Mouse (Mus musculus): ENCODE results near the gene Tmprss13. TPM values are rescaled to one million over a fixed set of nuclear protein-coding genes. Genes with fewer than 3 reads are reported as not detected.
A peak's percentile ranks its signal among the peaks of the same experiment; 100 is the strongest.

Tmprss13 gene
- polyA plus RNA-seq, 1 experiment from 2014 or later = 0.55 TPM

DNA sequence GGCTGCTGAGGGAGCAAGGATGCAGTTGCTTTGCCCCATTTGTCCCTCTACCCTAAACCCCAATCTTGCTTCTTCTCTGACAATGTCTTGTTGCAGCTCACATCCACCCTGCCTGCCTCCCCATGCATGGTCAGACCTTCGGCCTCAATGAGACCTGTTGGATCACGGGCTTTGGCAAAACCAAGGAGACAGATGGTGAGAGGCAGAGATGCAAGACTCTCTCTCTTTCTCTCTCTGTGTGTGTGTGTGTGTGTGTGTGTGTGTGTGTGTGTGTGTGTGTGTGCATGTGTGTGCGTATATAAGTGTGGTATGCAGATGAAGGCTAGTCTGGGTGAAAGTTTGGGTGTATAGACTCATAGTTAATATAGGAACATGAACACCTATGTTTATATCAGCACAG lies 24.2 kb downstream of the Tmprss13 start:
- no peak overlapping the region for H3K27ac ChIP-seq (replicated peaks; ENCODE audit: low read depth, low read length)
- DNase-seq (ENCODE audit: low spot score) (no peak), ATAC-seq (replicated peaks; ENCODE audit: insufficient number of reproducible peaks, low FRiP score, low TSS enrichment, low read depth) (no peak)
- H3K27me3 ChIP-seq (ENCODE audit: control insufficient read depth, insufficient read depth, low read length) = no peaks in the 10 kb centered on the region
- no peak overlapping the region for H3K4me3 ChIP-seq (ENCODE audit: low read depth, low read length)
- no peaks in the 10 kb centered on the region for H3K36me3 ChIP-seq (replicated peaks; ENCODE audit: control insufficient read depth, insufficient read depth, low read depth, low read length)
- no peaks in the 10 kb centered on the region for H3K9me3 ChIP-seq (replicated peaks; ENCODE audit: control insufficient read depth, low read length)
- no peak overlapping the region for H3K9ac ChIP-seq (replicated peaks; ENCODE audit: low read length)
- H3K4me2 ChIP-seq (ENCODE audit: low read depth, low read length) = no peak overlapping the region
- 80% methylated on average over 3 of the region's 3 CpGs for WGBS
- no peaks in the 10 kb centered on the region for H3K4me1 ChIP-seq (ENCODE audit: control insufficient read depth, insufficient read depth, low read length)

DNA sequence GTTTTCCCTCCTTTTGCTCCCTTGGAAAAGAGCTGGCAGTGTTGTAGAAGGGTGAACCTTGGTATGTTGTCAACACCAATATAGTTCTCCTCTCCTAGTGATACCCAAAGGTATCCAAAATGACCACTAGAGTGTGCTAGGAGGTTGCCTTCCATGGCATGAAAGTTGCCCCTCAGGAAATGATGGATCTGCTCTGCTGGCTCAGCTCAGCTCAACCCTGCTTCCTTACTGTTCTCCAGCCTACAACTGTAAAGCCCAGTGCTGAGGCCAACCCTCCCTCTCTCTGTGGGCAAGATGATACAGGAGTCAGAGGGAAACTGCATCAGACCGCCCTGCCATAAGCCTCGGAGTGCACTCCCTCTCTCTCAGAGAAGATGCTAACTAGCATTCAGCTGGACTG lies 26.6 kb downstream of the Tmprss13 start:
- Histone ChIP-seq H3K36me3 (replicated peaks; ENCODE audit: control insufficient read depth, insufficient read depth, low read depth, low read length) (no peaks in the 10 kb centered on the region), H3K4me1 (ENCODE audit: control insufficient read depth, insufficient read depth, low read length) (no peaks in the 10 kb centered on the region), H3K27ac (replicated peaks; ENCODE audit: low read depth, low read length) (no peak overlapping the region), H3K9me3 (replicated peaks; ENCODE audit: control insufficient read depth, low read length) (no peaks in the 10 kb centered on the region), H3K4me3 (ENCODE audit: low read depth, low read length) (no peak overlapping the region), H3K4me2 (ENCODE audit: low read depth, low read length) (no peak overlapping the region), H3K27me3 (ENCODE audit: control insufficient read depth, insufficient read depth, low read length) (no peaks in the 10 kb centered on the region), H3K9ac (replicated peaks; ENCODE audit: low read length) (no peak overlapping the region)
- peak; percentile 51 for DNase-seq (ENCODE audit: low spot score)
- WGBS = 62% methylated on average over 2 of the region's 2 CpGs
- ATAC-seq (replicated peaks; ENCODE audit: insufficient number of reproducible peaks, low FRiP score, low TSS enrichment, low read depth) = no peak

DNA sequence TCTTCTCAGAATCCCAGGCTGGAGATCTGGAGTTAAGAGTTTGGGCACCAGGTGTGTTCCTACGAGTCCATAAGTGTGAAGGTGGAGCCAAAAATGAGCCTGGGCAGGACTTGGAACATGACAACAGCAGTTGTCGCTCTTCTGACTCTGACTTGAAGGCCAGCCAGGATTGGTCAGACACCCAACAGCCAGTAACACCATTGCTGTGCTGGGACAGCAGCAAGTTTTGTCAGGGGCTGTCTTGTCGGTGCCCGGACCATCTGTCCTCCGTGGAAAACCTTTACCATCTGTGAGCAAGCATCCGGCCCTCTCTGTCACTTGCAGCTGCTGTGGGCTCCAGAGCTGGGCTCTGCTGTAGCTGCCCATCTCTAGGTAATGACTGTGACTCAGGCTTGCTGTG lies 27.4 kb downstream of the Tmprss13 start:
- ATAC-seq (replicated peaks; ENCODE audit: insufficient number of reproducible peaks, low FRiP score, low TSS enrichment, low read depth) = no peak
- no peak overlapping the region for H3K4me2 ChIP-seq (ENCODE audit: low read depth, low read length)
- H3K4me3 ChIP-seq (ENCODE audit: low read depth, low read length) = no peak overlapping the region

DNA sequence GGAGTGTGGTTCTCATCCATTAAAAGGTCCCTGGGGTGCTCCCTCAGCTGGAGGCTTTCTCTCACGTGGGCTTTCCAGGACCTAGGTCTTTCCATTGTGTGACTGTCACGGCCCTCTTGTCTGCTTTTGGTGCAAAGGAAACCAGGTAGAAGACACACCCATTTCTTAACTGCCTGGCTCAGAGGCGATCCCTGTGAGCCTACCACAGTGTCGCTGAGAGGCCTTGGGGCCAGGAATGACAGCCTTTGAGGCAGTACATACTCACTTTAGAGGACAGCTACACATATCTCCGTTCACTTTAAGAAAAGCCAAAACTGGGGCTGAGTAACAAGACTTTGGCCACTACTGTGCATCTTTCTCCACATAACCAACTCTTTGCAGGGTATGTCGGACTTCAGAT lies 29.7 kb downstream of the Tmprss13 start:
- no peak for ATAC-seq (replicated peaks; ENCODE audit: insufficient number of reproducible peaks, low FRiP score, low TSS enrichment, low read depth)

More for the DNA sequence above, 27.4 kb downstream of the Tmprss13 start:
- Histone ChIP-seq H3K36me3 (replicated peaks; ENCODE audit: control insufficient read depth, insufficient read depth, low read depth, low read length) (no peaks in the 10 kb centered on the region), H3K9ac (replicated peaks; ENCODE audit: low read length) (no peak overlapping the region), H3K27me3 (ENCODE audit: control insufficient read depth, insufficient read depth, low read length) (no peaks in the 10 kb centered on the region), H3K9me3 (replicated peaks; ENCODE audit: control insufficient read depth, low read length) (no peaks in the 10 kb centered on the region), H3K4me1 (ENCODE audit: control insufficient read depth, insufficient read depth, low read length) (no peaks in the 10 kb centered on the region), H3K27ac (replicated peaks; ENCODE audit: low read depth, low read length) (no peak overlapping the region)
- WGBS = 78% methylated on average over 6 of the region's 6 CpGs
- no peak for DNase-seq (ENCODE audit: low spot score)

DNA sequence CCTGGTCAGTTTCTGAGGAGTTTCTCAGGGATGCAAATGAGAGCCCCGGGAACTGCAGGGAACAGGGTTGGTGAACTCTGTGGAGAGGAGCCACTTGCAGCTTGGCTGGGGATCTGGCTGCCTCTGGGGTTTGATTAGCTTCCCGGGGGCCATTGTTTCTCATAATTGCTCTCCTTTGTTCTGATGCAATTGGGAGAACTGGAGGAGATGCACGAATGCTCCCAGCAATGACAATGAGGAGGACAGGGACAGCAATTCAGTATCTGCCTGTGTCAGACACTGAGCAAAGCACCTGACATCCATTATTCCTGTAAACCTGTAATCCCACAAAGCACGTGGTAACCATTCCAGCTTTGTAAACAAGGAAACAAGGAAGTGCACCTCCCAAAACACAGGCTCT lies 30.3 kb downstream of the Tmprss13 start:
- Histone ChIP-seq H3K4me2 (ENCODE audit: low read depth, low read length) (no peak overlapping the region), H3K27me3 (ENCODE audit: control insufficient read depth, insufficient read depth, low read length) (no peaks in the 10 kb centered on the region), H3K9me3 (replicated peaks; ENCODE audit: control insufficient read depth, low read length) (no peaks in the 10 kb centered on the region), H3K4me3 (ENCODE audit: low read depth, low read length) (no peak overlapping the region), H3K27ac (replicated peaks; ENCODE audit: low read depth, low read length) (no peak overlapping the region), H3K9ac (replicated peaks; ENCODE audit: low read length) (no peak overlapping the region), H3K4me1 (ENCODE audit: control insufficient read depth, insufficient read depth, low read length) (no peaks in the 10 kb centered on the region), H3K36me3 (replicated peaks; ENCODE audit: control insufficient read depth, insufficient read depth, low read depth, low read length) (no peaks in the 10 kb centered on the region)
- 24% methylated on average over 4 of the region's 4 CpGs for WGBS
- DNase-seq (ENCODE audit: low spot score) (no peak), ATAC-seq (replicated peaks; ENCODE audit: insufficient number of reproducible peaks, low FRiP score, low TSS enrichment, low read depth) (no peak)

More for the DNA sequence above, 29.7 kb downstream of the Tmprss13 start:
- H3K9me3 ChIP-seq (replicated peaks; ENCODE audit: control insufficient read depth, low read length) = no peaks in the 10 kb centered on the region
- no peak overlapping the region for H3K9ac ChIP-seq (replicated peaks; ENCODE audit: low read length)
- H3K4me1 ChIP-seq (ENCODE audit: control insufficient read depth, insufficient read depth, low read length) = no peaks in the 10 kb centered on the region
- no peaks in the 10 kb centered on the region for H3K36me3 ChIP-seq (replicated peaks; ENCODE audit: control insufficient read depth, insufficient read depth, low read depth, low read length)
- no peaks in the 10 kb centered on the region for H3K27me3 ChIP-seq (ENCODE audit: control insufficient read depth, insufficient read depth, low read length)
- H3K27ac ChIP-seq (replicated peaks; ENCODE audit: low read depth, low read length) = no peak overlapping the region
- no peak overlapping the region for H3K4me2 ChIP-seq (ENCODE audit: low read depth, low read length)
- no peak overlapping the region for H3K4me3 ChIP-seq (ENCODE audit: low read depth, low read length)
- no peak for DNase-seq (ENCODE audit: low spot score)
- 84% methylated on average over 6 of the region's 6 CpGs for WGBS

DNA sequence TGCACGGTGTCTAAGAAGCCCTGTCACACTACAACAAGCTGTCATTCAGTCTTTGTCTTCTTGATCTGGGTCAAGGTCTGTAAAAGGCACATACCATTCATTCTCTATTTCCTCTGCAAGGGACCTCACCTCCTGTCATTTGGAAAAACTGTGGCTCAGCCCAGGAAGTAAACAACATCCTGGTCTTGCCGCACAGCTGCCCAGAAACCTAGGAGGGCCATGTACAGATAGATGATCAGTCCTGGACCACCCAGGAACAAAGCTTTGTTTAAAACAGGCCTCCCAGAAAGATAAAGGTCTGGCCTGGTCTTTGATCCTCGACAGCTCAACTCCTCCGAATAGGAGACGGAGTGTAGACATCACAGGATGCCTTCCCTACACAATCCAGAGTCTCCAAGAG lies 31.0 kb downstream of the Tmprss13 start:
- 47% methylated on average over 5 of the region's 5 CpGs for WGBS
- no peaks in the 10 kb centered on the region for H3K36me3 ChIP-seq (replicated peaks; ENCODE audit: control insufficient read depth, insufficient read depth, low read depth, low read length)
- H3K27me3 ChIP-seq (ENCODE audit: control insufficient read depth, insufficient read depth, low read length) = no peaks in the 10 kb centered on the region
- no peaks in the 10 kb centered on the region for H3K4me1 ChIP-seq (ENCODE audit: control insufficient read depth, insufficient read depth, low read length)
- H3K9me3 ChIP-seq (replicated peaks; ENCODE audit: control insufficient read depth, low read length) = no peaks in the 10 kb centered on the region
- DNase-seq (ENCODE audit: low spot score) = no peak
- H3K9ac ChIP-seq (replicated peaks; ENCODE audit: low read length) = no peak overlapping the region
- no peak overlapping the region for H3K4me2 ChIP-seq (ENCODE audit: low read depth, low read length)
- no peak overlapping the region for H3K27ac ChIP-seq (replicated peaks; ENCODE audit: low read depth, low read length)
- ATAC-seq (replicated peaks; ENCODE audit: insufficient number of reproducible peaks, low FRiP score, low TSS enrichment, low read depth) = no peak
- H3K4me3 ChIP-seq (ENCODE audit: low read depth, low read length) = no peak overlapping the region

DNA sequence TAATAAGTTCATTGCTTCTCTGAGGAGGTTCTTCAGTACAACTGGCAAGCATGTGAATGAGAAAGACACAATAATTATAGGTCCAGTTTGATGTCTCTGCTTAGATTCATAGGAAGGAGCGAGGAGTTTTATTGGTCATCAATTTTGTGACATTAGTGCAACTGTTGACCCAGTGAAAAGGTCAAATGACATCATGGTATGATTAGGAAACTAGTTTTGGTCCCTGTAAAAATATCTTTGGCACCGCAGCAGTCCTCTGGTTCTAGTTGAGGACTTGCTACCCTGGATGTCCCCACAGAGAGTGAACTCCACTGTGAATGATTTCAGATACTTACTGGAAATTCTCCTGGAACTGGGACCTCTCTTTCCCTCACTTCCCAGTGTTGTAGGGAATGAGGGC lies 36.3 kb downstream of the Tmprss13 start:
- no peak for ATAC-seq (replicated peaks; ENCODE audit: insufficient number of reproducible peaks, low FRiP score, low TSS enrichment, low read depth)
- 71% methylated on average over 2 of the region's 2 CpGs for WGBS
- no peaks in the 10 kb centered on the region for H3K27me3 ChIP-seq (ENCODE audit: control insufficient read depth, insufficient read depth, low read length)
- H3K9ac ChIP-seq (replicated peaks; ENCODE audit: low read length) = no peak overlapping the region
- H3K9me3 ChIP-seq (replicated peaks; ENCODE audit: control insufficient read depth, low read length) = no peaks in the 10 kb centered on the region
- no peak overlapping the region for H3K4me2 ChIP-seq (ENCODE audit: low read depth, low read length)
- no peaks in the 10 kb centered on the region for H3K36me3 ChIP-seq (replicated peaks; ENCODE audit: control insufficient read depth, insufficient read depth, low read depth, low read length)
- no peak for DNase-seq (ENCODE audit: low spot score)
- no peaks in the 10 kb centered on the region for H3K4me1 ChIP-seq (ENCODE audit: control insufficient read depth, insufficient read depth, low read length)
- H3K4me3 ChIP-seq (ENCODE audit: low read depth, low read length) = no peak overlapping the region
- no peak overlapping the region for H3K27ac ChIP-seq (replicated peaks; ENCODE audit: low read depth, low read length)

DNA sequence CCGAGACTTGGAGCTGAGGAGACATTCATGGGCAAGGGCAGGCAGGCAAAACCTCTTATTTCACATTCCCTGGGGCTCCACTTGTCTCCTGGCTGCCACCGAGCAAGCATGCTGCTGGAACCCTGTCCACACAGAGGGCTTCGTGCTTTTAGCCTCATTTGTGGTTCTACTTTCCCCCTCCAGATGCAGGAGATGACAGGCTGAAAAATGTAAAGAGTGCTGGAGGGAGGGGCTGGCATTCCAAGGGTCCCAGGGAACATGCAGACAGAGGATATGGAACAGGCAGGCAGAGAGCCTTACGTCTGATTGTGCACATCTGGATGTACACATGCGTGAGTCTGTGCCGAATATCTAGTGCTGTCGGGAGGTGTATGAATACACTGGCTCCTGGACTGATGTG lies 39.5 kb downstream of the Tmprss13 start:
- DNase-seq (ENCODE audit: low spot score) (no peak), ATAC-seq (replicated peaks; ENCODE audit: insufficient number of reproducible peaks, low FRiP score, low TSS enrichment, low read depth) (no peak)
- Histone ChIP-seq H3K27me3 (ENCODE audit: control insufficient read depth, insufficient read depth, low read length) (no peaks in the 10 kb centered on the region), H3K4me1 (ENCODE audit: control insufficient read depth, insufficient read depth, low read length) (no peaks in the 10 kb centered on the region), H3K4me3 (ENCODE audit: low read depth, low read length) (no peak overlapping the region), H3K9me3 (replicated peaks; ENCODE audit: control insufficient read depth, low read length) (no peaks in the 10 kb centered on the region), H3K27ac (replicated peaks; ENCODE audit: low read depth, low read length) (no peak overlapping the region), H3K4me2 (ENCODE audit: low read depth, low read length) (no peak overlapping the region), H3K36me3 (replicated peaks; ENCODE audit: control insufficient read depth, insufficient read depth, low read depth, low read length) (no peaks in the 10 kb centered on the region), H3K9ac (replicated peaks; ENCODE audit: low read length) (no peak overlapping the region)
- WGBS = 62% methylated on average over 7 of the region's 7 CpGs

All from embryonic facial prominence, embryonic 11.5 days (tissue).